Mouse (Mus musculus) bone marrow, adult 2 months (tissue): Measurements from ENCODE around the gene Gm28036. TPM values are rescaled to one million over a fixed set of nuclear protein-coding genes. Genes with fewer than 3 reads are reported as not detected.

Experiments
- H3K27ac ChIP-seq: fragments of 200-500 bp; 2 replicates; pipeline ENCODE4 v1.5.1; 2012; ENCODE audit warnings: low read depth, mild to moderate bottlenecking, control low read depth, inconsistent platforms, low read length; ENCODE audit not compliant: control insufficient read depth, poor library complexity, insufficient read depth
- H3K4me1 ChIP-seq: fragments of 200-500 bp; 2 replicates; pipeline ENCODE4 v1.6.1; 2011; ENCODE audit warnings: low read length; ENCODE audit not compliant: control insufficient read depth, insufficient read depth
- H3K4me3 ChIP-seq: fragments of 200-500 bp; replicated peaks from 2 replicates; pipeline ENCODE3; 2011; ENCODE audit warnings: mild to moderate bottlenecking, low read depth, low read length, control low read depth; ENCODE audit not compliant: control insufficient read depth
- CTCF ChIP-seq: fragments of 200-500 bp; IDR thresholded peaks from 2 replicates; pipeline ENCODE4 v1.5.1; 2011; ENCODE audit warnings: low read length, control low read depth; ENCODE audit not compliant: control insufficient read depth, insufficient read depth
- POLR2A ChIP-seq: fragments of 200-500 bp; IDR thresholded peaks from 2 replicates; pipeline ENCODE4 v1.6.1; 2011; ENCODE audit warnings: low read depth, mild to moderate bottlenecking, control low read depth, low read length, borderline replicate concordance; ENCODE audit not compliant: control insufficient read depth
- WGBS: fragments of 180-500 bp; shearing (Covaris S2); methylation state at CpG from one replicate; pipeline ENCODE4 v1.1.7; 2018; 5-methylcytosine and 5-hydroxymethylcytosine counted together
- polyA plus RNA-seq: library from polyadenylated mRNA; stranded (reverse); fragments of >200 nt; gene quantifications from 2 replicates; pipeline ENCODE4 v1.2.4, GENCODE M21; 2011; ENCODE audit warnings: low replicate concordance; ENCODE audit not compliant: missing spikeins, insufficient read depth, insufficient read length

The Gm28036 gene
- polyA plus RNA-seq, 1 experiment = 24.5 TPM

DNA sequence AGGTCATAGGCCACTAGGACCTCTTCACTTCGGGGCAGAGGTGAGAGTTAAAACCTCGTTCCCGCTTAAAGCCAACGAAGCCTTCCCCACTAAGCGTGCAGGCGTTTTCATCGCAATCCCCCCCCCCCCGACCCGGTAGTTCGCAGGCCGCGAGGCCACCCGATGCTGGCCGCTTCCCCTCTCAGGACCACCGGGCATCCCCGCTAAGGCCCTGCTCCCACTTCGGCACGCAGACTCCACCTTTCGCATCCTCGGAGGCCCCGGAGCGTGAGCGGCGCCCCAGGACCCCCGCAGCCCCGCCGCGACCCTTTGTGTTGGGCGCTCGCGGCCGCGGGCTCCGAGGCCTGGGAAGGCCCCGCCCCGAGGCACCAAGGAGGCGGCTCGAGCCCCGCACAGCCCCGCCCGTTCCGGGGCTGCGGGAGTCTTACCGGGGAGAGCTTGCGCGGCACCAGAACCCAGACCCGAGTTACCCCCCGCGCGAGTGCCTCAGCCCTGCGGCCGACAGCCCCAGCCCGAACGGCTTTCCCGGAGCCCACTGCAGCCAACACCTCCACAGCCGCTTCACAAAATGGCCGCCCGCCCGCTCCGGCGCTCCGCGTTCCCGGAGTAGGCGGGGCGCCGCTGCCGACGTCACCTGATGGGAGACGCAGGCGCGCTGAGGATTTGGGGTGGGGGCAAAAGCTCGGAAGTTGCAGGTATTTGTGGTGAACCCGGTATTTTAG, 15.4 kb downstream of the Gm28036 start, which contains the start of the genes Cpne1 and Rbm12:
Gene Cpne1, minus strand, starts transcription at position 608 of the 722 bp plus-strand sequence.
Gene Rbm12, minus strand, starts transcription at position 621 of the 722 bp plus-strand sequence.
- TF ChIP-seq CTCF (no peak), POLR2A (peak; percentile 76; the same call in 1 of the 2 replicates)
- H3K27ac ChIP-seq = peak within 1 kb of the TSS; percentile 95
- H3K4me1 ChIP-seq = no peaks in the 10 kb centered on the region; the same call in 1 of the 2 replicates
- H3K4me3 ChIP-seq = peak within 1 kb of the TSS; percentile 92
- WGBS = under 1% methylated on average over 73 of the region's 74 CpGs

DNA sequence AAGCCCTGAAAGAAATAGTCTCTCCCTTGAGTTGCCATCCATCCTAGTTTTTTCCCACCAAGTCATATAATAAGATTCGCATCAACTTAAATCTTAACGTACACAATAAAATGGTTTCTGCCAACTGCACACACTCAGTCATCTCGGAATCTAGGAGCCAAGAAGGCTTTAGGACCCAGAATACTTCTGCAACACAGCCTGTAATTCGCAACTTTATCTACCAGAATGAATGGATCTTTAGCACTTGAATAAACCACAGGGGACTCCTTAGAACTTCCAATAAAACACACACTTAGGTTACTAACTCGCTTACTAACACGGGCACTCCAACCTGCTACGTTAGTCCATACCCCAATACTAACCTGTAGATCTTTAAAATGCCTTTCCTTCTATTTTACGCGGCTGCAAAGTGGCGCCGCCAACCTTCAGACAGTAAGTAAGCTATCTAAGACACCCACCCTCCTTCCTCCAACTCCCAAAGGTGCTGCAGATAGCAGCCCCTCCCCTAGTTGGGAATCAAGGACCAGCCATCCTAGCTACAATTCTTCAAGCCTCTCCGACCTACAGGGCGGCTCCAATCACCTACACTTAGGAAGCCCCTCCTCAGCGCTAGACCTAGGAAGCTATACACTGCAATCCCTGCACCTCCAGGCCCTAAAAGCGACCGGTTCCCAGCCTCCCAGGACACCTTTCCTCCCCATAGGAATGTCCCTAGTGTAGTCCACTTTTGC, 16.1 kb downstream of the Gm28036 start:
- H3K4me1 ChIP-seq = peaks cover 1% of the 10 kb centered on the region; the same call in 1 of the 2 replicates
- WGBS = 1% methylated on average over 16 of the region's 16 CpGs
- H3K27ac ChIP-seq = peak overlapping the region; percentile 95
- H3K4me3 ChIP-seq = peak overlapping the region; percentile 92
- TF ChIP-seq POLR2A (no peak), CTCF (no peak)

DNA sequence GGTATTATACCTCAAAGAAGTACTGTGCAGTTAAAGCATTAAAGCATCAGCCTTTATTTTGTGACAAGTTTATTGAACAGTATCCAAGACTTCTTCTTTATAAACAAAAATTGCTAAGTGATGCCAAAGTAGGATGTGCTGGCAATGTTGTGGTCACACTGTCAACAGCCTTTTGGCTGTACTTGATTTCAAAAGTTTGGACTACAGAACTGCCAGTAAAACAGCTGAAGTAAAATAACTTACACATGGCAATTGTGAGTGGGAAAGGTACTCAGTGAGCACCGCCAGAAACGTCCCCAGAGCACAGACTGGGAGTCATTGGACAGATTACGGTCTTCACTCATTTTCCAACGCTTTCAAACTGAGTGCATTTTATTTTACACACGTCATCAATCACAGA, 35.0 kb downstream of the Gm28036 start:
- 73% methylated on average over 5 of the region's 5 CpGs for WGBS
- Histone ChIP-seq H3K27ac (no peak overlapping the region), H3K4me1 (peaks cover 2% of the 10 kb centered on the region; the same call in 1 of the 2 replicates), H3K4me3 (no peak overlapping the region)
- TF ChIP-seq POLR2A = no peak
- no peak for TF ChIP-seq CTCF

DNA sequence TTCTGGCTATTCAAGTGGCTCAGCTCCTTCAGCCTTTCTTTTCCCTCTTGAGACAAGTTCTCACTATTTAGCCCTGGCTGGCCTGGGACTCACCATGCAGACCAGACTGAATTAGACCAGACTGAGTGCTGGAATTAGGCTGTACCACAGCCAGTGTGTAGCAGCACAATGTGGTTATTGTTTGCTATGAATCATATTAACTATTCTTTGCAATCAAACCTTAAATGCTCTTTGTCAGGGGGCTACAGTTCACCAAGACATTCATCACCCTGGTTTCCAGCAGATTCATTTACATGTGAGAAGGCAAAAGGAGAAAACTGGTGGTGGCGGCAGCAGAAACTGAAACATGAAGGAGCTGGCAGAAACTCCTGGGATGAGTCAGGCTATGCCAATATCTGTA, 37.1 kb downstream of the Gm28036 start:
- WGBS = 94% methylated on average over 1 of the region's 1 CpGs
- Histone ChIP-seq H3K4me3 (no peak overlapping the region), H3K27ac (no peak overlapping the region), H3K4me1 (peaks cover 2% of the 10 kb centered on the region; the same call in 1 of the 2 replicates)
- TF ChIP-seq CTCF (no peak), POLR2A (no peak)

DNA sequence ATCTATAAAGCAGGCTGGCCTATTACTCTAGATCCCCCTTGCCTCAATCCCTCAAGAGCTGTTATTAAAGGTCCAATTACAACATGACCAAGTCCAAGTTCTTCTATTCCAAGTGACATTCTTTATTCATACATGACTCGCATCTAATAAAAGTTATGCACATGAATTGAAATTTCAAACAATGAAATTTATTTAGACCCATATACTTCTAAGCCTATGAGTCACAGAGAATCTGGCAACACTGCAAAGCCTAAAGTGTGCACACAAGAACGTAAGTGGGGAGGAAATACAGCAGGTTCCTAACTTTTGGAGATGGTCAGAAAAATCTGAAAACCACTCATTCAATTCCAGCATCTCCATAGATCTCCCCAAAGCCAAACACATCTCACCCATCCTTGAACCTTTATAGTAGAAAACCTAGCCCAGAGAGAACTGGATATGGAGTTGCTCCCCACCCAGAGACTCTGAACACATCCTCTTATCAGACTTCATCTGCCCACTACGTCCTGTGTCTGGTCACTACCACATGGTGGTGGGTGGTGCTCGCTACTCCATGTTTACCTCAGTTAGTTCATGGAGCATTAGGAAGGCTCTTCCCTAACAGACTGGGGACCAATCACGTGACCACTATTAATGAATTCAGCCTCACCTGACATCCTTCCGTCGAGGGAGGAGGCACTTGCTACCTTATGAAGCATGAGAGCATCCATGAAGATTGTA, 39.3 kb downstream of the Gm28036 start:
- WGBS = 70% methylated on average over 7 of the region's 7 CpGs
- no peak overlapping the region for H3K27ac ChIP-seq
- no peak overlapping the region for H3K4me3 ChIP-seq
- TF ChIP-seq CTCF = no peak
- TF ChIP-seq POLR2A = no peak
- H3K4me1 ChIP-seq = peaks cover 2% of the 10 kb centered on the region; the same call in 1 of the 2 replicates

DNA sequence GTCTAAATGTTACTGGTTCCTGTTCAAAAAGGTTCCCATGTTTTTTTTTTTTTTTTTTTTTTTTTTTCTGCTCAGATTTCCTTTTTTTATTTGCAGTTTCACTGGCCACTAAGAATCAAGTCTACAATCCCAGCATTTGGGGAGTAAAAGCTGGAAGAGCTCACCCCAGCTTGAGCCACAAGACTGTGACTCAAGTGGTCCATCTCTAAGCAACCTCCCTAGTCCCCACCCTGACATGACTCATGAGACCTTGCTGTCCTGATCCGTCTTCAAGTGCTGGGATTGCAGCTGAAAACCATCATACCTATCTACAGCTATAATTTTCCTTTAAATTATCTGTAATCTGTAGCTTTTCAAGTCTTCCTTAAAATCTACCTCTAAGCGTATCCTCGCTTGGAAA, 42.4 kb downstream of the Gm28036 start:
- H3K4me3 ChIP-seq = no peak overlapping the region
- no peak overlapping the region for H3K27ac ChIP-seq
- TF ChIP-seq CTCF (no peak), POLR2A (no peak)
- peaks cover 2% of the 10 kb centered on the region; the same call in 1 of the 2 replicates for H3K4me1 ChIP-seq
- 84% methylated on average over 3 of the region's 3 CpGs for WGBS

DNA sequence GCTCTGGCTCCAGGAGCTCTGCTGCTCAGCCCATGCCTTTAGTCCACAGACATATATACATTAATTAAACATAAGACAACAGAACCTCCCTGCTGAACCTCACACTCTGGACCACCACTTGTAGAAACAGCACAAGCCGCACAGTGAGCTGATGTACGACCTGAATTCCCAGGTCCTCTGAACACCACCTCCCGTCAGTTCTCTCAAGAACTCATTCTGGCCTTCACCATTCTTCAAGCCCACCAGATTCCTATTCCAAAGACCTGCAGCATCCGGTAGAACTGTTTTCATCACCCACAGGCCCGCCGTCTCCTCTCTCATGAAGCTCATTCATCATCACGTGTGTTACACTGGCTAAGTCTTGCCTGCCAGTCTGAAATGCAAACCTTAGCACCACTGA, 46.5 kb downstream of the Gm28036 start:
- Histone ChIP-seq H3K27ac (no peak overlapping the region), H3K4me3 (no peak overlapping the region), H3K4me1 (no peaks in the 10 kb centered on the region)
- WGBS = 98% methylated on average over 7 of the region's 7 CpGs
- TF ChIP-seq POLR2A (no peak), CTCF (no peak)

DNA sequence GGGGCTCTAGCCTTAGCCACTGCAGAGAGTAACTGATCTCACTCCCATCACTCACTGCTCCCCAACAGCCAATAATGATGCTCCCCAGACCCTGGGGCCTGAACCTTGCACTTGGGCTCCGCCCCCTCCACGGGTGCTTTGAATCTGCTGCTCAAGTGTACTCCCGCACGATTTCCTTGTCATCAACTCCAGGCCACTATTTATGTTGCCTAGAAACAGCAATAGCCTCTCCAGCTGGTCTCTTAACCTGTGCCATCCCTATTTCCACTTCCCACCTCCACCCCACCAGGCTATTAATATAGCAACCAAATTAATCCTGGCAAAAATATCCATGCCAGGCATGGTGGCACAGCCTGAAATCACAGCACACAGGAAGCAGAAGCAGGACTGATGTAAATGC, 47.2 kb downstream of the Gm28036 start:
- H3K27ac ChIP-seq = no peak overlapping the region
- no peak overlapping the region for H3K4me3 ChIP-seq
- 64% methylated on average over 4 of the region's 4 CpGs for WGBS
- H3K4me1 ChIP-seq = no peaks in the 10 kb centered on the region
- TF ChIP-seq CTCF = no peak
- no peak for TF ChIP-seq POLR2A
